Mouse (Mus musculus) adrenal gland, postnatal 4 days (tissue): ENCODE results near the gene March1. TPM values are rescaled to one million over a fixed set of nuclear protein-coding genes. Genes with fewer than 3 reads are reported as not detected.

Experiments used
- DNase-seq, 2 experiments: peaks; one replicate each; pipeline ENCODE4 v3.0.0; 2021 to 2022; ENCODE audit warnings: low spot score in 2 of 2, mixed read lengths in 2 of 2
- total RNA-seq, 2 experiments: library from RNA; stranded (reverse); gene quantifications; 2 replicates each; pipeline ENCODE4 v1.2.3; 2021

Gene March1
- total RNA-seq, 2 experiments from 2014 or later: 2.0 to 2.6 TPM

DNA sequence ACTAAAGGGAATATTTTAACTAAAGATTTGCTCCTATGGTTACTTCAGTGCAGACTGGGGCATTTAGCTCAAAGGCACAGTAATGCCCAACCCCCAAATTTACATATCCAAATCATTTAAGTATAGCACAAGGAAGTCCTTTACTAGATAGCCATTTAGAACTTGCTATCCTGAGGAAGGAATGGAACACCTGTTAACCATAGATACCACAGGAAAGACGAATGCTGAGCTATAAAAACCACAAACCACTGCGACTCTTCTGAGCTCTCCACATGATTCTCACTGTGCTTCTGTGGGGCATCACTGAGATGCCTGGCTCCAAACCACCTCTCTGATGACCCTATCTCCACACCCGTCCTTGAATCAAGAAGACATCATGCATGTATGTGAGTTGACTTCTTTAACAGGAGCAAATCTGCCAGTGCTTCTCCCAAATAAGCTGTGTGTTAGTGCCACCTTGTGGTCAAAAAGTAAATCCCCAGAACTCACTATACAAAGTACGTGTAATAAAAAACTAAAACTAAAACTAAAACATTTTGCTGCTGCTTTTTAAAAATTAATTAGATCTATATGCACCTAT lies 879.4 kb downstream of the March1 start:
- no peak for DNase-seq

DNA sequence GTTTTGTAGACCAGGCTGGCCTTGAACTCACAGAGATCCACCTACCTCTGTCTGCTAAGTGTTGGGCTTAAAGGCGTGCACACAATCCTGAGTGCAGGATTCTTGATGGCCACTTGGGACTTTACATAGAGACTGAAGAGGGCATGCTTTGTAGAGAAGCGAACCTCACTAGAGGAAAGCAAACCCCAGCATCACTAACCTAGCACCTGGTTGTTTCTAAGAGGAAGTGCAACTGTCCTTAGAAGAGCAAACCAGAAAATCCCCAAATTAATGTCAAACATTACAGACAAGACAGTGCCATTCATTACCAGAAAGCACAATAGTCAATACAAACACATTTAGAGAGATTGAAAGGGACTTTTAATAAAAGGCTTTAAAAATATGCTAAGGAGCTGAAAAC lies 885.7 kb downstream of the March1 start:
- no peak for DNase-seq

DNA sequence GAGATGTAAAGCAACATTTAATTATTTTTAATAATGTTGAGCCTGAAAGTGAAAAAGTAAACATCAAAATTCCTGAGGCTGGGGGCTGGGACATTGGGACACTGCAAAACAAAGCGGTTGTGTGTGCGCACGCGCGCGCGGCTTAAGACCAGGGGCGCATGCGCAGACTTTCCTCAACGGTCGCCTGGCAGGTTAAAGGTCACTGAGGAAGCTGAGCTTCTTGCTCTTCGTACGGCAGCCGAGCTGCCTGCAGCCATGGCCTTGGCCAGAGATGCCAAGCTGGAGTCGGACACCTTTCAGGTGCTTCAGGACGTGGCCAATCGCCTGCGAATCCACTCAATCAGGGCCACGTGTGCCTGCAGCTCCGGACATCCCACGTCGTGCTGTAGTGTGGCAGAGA lies 893.8 kb downstream of the March1 start, which contains the start of gene Tktl2:
Tktl2 (plus strand) TSS at position 220 of the 400 bp plus-strand sequence.
- DNase-seq: no peak

GRCm38 (mm10) chr8:66519149-66519548 lies 901.4 kb downstream of the March1 start:
- no peak for DNase-seq

GRCm38 (mm10) chr8:66520576-66520975 lies 902.9 kb downstream of the March1 start:
- no peak for DNase-seq
